Mouse (Mus musculus) frontal cortex, adult (tissue): Measurements from ENCODE around the gene Cldn16.
"Not testable (repeated sequence)": the region's sequence is repeated elsewhere in the genome, so short reads cannot be mapped to it uniquely, and the experiment has no call there.

Experiments used
- ATAC-seq: cut with Nextera tagmentation; 2 replicates; pipeline ENCODE4 v1.9.2; 2017; ENCODE audit warnings: mild to moderate bottlenecking, moderate library complexity, mixed read lengths; ENCODE audit not compliant: low TSS enrichment

The Cldn16 gene

DNA sequence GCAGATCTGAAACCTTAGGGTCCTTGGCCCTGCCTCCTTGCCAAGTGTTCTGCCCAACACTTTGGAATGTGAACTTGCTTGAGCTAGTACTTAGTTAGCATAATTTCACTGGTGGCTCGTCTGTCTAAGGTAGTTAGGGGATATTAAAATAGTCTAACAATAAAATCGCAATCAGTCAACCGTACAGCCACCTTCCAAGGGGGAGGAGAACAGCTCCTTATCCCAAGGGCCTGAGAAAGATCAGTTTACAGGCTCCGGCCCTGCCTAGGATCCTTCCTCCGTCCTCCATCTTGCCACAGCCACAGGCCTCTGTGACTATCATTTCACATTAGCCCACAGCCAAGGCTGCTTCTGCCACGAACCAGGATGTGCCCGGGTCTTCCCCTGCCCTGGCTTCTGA, at the start of gene Cldn16:
TSS of gene Cldn16 (plus strand) at position 301 of the 400 bp plus-strand sequence.
- ATAC-seq: no peak

GRCm38 (mm10) chr16:26418616-26419015, 44.3 kb upstream of the Cldn16 start:
- peak; percentile 38; the same call in 1 of the 2 replicates for ATAC-seq

- peak; percentile 64 for ATAC-seq
These were observed 40.9 kb upstream of the Cldn16 start for GRCm38 (mm10) chr16:26422078-26422477.

DNA sequence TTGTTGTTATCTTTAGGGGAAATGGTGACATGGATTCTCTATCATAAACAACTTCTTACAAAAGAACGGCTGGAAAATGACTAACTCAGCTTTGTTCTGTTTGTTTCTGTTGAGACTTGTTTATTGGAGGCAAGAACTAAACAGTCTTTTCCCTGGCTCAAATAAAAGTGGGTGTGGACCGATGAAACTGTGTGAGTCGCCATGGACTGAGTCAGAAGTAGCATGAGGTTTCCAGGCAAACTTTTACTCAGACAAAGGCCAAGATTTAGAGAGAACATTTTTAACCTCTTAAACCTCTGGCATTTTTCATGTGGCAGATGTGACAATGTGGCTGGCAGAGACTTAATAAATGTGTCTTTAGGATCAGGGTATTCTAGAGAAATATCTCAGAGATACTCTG, 32.7 kb upstream of the Cldn16 start:
- no peak for ATAC-seq

- ATAC-seq: no peak
These were observed 29.4 kb upstream of the Cldn16 start for GRCm38 (mm10) chr16:26433486-26433885.

GRCm38 (mm10) chr16:26440031-26440430, 22.9 kb upstream of the Cldn16 start:
- peak; percentile 99 for ATAC-seq

GRCm38 (mm10) chr16:26441156-26441555, 21.8 kb upstream of the Cldn16 start:
- peak; percentile 66 for ATAC-seq

GRCm38 (mm10) chr16:26444843-26445242, 18.1 kb upstream of the Cldn16 start:
- ATAC-seq: no peak

GRCm38 (mm10) chr16:26447594-26447993, 15.3 kb upstream of the Cldn16 start:
- peak; percentile 95 for ATAC-seq

DNA sequence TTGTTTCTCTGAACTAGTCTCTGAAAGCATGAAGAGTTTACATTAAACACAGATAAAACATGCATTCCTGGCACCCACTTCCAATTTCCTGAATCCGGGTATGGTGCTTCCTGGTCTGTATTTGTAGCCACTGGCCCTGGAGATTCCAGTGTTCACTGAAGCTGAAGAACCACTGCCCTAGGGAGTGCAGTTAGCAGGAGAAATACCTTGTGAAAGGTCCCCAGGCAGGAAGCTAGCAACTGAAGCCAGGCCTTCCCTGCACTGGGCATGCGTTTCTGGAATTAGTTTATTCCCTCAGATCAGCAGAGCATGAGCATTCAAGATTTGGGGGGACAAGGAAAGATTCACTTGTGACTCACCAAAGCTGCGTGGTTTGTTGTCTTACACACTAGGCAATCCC, 8.8 kb upstream of the Cldn16 start:
- ATAC-seq: no peak

DNA sequence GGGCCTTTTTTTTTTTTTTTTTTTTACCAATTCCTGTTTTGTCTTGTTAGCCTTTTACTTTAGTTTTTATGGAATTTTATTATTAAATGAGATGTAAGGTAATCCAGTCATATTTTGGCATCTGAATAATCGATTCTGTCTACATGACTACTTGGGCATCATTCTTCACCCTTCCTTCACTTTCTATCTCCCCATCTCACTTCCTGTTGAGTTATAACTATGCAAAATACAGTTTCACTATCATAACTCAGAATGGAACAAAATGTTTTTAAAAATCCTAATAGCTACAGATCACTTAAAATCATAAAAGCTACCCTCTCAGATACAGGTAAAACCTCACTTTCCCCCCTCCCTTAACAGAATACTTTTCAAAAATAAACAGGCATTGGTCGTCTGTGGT, 6.8 kb upstream of the Cldn16 start:
- ATAC-seq: no peak

DNA sequence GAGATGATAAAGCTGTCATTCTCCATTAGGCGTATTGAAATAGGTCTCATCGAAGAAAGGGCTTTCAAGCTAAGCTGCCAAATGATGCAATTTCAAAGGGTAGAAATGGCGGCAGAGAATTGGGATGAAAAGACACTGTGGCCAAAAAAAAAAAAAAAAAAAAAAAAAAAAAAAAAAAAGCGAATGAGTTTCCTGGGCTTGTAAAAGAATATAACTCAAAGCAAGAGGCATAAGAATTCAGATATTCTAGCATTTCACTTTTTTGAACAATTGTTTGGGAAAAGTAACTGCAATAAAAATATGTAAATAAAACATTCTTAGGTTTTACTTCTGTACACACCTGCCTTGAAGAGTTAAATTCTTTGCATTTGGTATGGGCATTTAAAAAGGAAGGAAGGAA, 3.6 kb downstream of the Cldn16 start:
- no peak for ATAC-seq

GRCm38 (mm10) chr16:26471254-26471653, 8.3 kb downstream of the Cldn16 start:
- no peak for ATAC-seq

GRCm38 (mm10) chr16:26495721-26496120, 32.8 kb downstream of the Cldn16 start:
- no peak for ATAC-seq

- ATAC-seq: not testable (repeated sequence)
These were observed 36.8 kb downstream of the Cldn16 start for GRCm38 (mm10) chr16:26499705-26500104.

DNA sequence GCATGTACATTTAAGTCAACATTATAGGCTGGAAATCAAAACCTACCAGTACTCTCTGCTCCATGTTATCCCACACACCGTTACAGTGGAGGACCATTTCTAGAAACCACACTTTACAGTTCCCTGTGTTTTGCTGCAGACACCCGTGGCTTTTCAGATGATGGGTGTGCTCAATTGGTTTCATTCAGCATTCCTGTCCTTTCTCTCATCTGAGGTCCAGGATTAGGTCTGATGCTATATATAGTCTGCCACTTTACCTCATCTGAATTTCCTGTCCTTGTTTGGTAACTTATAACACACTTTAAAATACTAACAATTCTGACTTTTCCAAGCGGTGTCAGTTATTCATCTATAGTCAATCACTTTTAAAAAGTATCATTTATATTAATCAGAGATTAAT, 37.8 kb downstream of the Cldn16 start:
- no peak for ATAC-seq

DNA sequence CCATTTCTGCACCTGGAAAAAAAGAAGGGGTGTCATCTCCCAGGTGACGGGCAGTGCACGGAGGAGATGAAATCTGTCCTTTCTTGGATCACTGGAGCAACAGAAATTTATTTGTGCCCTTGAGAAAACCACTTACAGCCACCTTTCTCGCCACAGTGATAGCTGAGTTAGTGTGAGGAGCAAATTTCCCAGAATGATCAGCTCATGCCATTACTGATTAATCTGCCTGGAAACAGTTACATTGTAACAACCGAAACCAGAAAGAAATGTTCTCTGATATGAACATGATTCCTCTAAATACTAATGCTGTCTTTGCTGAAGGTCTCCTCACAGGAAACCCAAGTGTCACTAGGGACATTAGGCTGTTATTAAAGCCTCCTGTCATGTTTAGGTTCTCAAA, 42.0 kb downstream of the Cldn16 start:
- ATAC-seq: no peak

DNA sequence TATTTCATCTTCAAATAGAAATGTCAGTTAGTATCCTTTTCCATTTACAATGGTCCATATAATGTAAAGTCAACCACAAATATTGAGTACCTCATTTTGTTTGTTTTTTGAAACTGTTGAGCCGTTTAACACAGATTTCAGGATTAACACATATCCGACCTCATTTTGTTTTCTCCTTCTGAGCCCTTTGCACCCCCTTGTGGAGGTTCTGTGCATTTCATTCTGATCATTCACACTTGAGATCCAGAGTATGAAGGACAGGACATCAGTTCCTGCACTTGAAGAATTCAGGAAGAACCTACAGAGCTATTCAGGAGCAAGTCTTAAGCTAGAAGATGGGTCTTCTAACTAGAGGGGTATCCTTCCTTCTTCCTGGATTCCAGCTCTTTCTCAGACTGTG, 56.7 kb downstream of the Cldn16 start:
- peak; percentile 78 for ATAC-seq

- ATAC-seq: no peak
These were observed 62.9 kb downstream of the Cldn16 start for GRCm38 (mm10) chr16:26525832-26526231.

DNA sequence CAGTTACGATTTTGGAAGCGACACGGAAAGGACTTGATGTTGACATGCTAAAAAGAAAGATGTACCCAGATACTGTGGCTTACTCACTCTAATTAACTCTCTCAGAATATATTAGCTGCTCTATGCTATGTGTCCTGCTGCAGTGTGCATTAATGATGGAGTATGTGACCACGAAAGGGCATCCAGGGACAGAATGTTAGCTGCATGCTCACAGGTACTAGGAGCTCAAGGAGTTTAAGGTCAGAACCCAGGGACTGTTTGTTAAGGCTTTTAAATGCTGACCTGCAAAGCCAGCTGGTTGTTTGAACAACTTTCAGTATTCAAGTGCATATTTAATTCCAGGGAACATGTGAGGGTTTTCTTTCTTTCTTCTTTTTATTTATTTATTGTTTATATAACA, 63.7 kb downstream of the Cldn16 start, which contains the start of gene Tmem207:
TSS of gene Tmem207 (minus strand) at position 101 of the 400 bp plus-strand sequence.
- no peak for ATAC-seq

- no peak for ATAC-seq
These were observed 65.2 kb downstream of the Cldn16 start for GRCm38 (mm10) chr16:26527931-26528666.

DNA sequence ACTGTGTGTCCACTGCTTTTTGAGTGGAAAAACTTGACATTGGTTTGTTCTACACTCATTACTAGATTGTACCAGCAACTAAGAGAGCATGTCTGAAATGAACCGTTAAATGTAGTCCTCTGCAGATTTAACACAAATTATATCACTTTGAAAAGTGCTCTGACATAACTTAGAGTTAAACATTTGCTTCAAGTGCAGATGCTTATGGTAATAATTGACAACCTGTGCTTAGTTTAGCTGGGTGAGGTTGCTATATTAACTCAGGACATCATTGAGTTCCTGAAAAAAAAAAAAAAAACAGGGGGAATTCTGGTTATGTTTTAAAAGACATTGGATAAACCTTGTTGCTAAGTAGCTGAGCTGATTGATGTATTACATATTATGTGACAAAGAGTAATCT, 67.5 kb downstream of the Cldn16 start:
- no peak for ATAC-seq

DNA sequence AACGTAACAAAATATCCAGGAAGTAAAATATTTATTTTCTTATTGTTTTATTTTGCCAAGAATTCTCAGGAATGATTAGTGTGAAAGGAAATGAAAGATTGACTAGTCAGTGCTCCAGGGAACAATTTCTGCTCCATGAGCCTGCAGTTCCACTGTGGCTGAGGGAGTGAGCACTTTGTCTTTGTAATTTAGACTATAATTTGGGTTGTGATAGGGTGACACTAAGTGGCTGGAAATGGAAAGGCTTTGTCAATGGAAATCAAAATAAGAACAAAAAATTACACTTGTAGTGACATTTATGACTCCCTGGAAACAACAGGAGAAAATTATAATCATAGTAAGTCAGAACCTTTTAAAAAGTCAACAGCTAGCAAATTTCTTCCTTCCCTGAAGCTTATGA, 69.4 kb downstream of the Cldn16 start:
- ATAC-seq: no peak
